Mouse (Mus musculus) midbrain, embryonic 15.5 days (tissue): ENCODE measurements around the gene Acbd4. TPM values are rescaled to one million over a fixed set of nuclear protein-coding genes. Genes with fewer than 3 reads are reported as not detected.

Experiments used
- polyA plus RNA-seq: library from polyadenylated mRNA; unstranded; fragments of >200 nt; fragmentation: Nextera tagmentation; extraction: Ambion mirVana; gene quantifications from 2 replicates; pipeline ENCODE4 v1.2.1, GENCODE M21; 2015

Gene Acbd4
- polyA plus RNA-seq, 1 experiment from 2014 or later, result 9.7 TPM

Other genes with a start within 250 kb of the Acbd4 start
- 133 and 146 TPM in 2 replicates for gene Eftud2, start 220.7 kb upstream of the Acbd4 start, polyA plus RNA-seq
- 2.0 and 2.2 TPM in 2 replicates for gene Ccdc103, start 220.5 kb upstream of the Acbd4 start, polyA plus RNA-seq
- not detected in 2 replicates for gene Fam187a, start 216.5 kb upstream of the Acbd4 start, polyA plus RNA-seq
- gene Gfap, start 200.8 kb upstream of the Acbd4 start, polyA plus RNA-seq, result 0.14 and 0.25 TPM in 2 replicates
- 1.8 and 2.4 TPM in 2 replicates for gene Kif18b, start 176.6 kb upstream of the Acbd4 start, polyA plus RNA-seq
- gene C1ql1, start 155.0 kb upstream of the Acbd4 start, polyA plus RNA-seq, result 11.7 and 14.0 TPM in 2 replicates
- gene Nmt1, start 73.5 kb upstream of the Acbd4 start, polyA plus RNA-seq, result 26.8 and 35.5 TPM in 2 replicates
- gene Dcakd, start 73.3 kb upstream of the Acbd4 start, polyA plus RNA-seq, result 182 and 184 TPM in 2 replicates
- 3.0 and 3.8 TPM in 2 replicates for gene Plcd3, start within 50 bp of the Acbd4 start, polyA plus RNA-seq
- 3.1 and 3.7 TPM in 2 replicates for gene Hexim1, start 14.5 kb downstream of the Acbd4 start, polyA plus RNA-seq
- gene Hexim2, start 30.7 kb downstream of the Acbd4 start, polyA plus RNA-seq, result 27.2 and 33.4 TPM in 2 replicates
- 7.0 and 7.5 TPM in 2 replicates for gene Fmnl1, start 69.4 kb downstream of the Acbd4 start, polyA plus RNA-seq
- gene 1700023F06Rik, start 106.9 kb downstream of the Acbd4 start, polyA plus RNA-seq, result 1.6 and 1.9 TPM in 2 replicates
- gene Spata32, start 116.8 kb downstream of the Acbd4 start, polyA plus RNA-seq, result 0.66 and 0.71 TPM in 2 replicates
- 3.9 and 5.0 TPM in 2 replicates for gene Map3k14, start 165.8 kb downstream of the Acbd4 start, polyA plus RNA-seq